Mouse (Mus musculus): Measurements from ENCODE around the gene Cdkal1. TPM values are rescaled to one million over a fixed set of nuclear protein-coding genes. Genes with fewer than 3 reads are reported as not detected.

The Cdkal1 gene
- polyA plus RNA-seq, 1 experiment: 1.2 TPM

DNA sequence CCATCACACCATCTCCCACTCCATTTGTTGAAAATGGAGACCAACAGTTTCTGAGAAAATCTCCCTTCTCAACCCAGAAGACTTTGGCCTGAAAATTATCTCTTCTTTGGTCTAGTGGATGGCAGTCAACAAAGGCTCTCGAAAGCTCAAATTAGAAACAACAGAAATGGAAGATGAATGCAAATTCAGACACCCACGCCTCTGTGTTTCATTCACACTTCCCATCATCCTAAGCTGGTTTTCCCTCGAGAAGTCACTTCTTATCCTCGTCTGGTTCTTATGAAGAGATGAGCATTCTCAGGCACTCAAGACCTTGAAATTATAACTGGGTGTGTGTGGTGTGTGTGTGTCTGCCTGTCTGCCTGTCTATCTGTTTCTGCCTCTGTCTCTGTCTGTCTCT, 621.0 kb downstream of the Cdkal1 start:
- no peak overlapping the region for H3K27ac ChIP-seq (ENCODE audit: insufficient read depth, low read length)
- TF ChIP-seq CTCF (IDR thresholded peaks at IDR 0.05; ENCODE audit: extremely low read depth, insufficient read depth, insufficient read length, insufficient replicate concordance): no peak
- TF ChIP-seq POLR2A (IDR thresholded peaks at IDR 0.05; ENCODE audit: low read depth, low read length): no peak
- no peaks in the 10 kb centered on the region for H3K27me3 ChIP-seq (ENCODE audit: control insufficient read depth, insufficient read depth, low read length)
- H3K4me3 ChIP-seq (ENCODE audit: extremely low read depth, insufficient read depth, insufficient read length): no peak overlapping the region
- H3K4me1 ChIP-seq (ENCODE audit: control insufficient read depth, insufficient read depth, insufficient read length): no peaks in the 10 kb centered on the region
- WGBS: 79% methylated on average over 4 of the region's 4 CpGs
- DNase-seq (ENCODE audit: low read depth in 1 of 2, low spot score in 2 of 2): no peak
- no peaks in the 10 kb centered on the region for H3K36me3 ChIP-seq (ENCODE audit: control insufficient read depth, insufficient read depth, low read length)

GRCm38 (mm10) chr13:29233970-29234369, 621.5 kb downstream of the Cdkal1 start:
- TF ChIP-seq CTCF (IDR thresholded peaks at IDR 0.05; ENCODE audit: extremely low read depth, insufficient read depth, insufficient read length, insufficient replicate concordance): no peak
- TF ChIP-seq POLR2A (IDR thresholded peaks at IDR 0.05; ENCODE audit: low read depth, low read length): no peak
- Histone ChIP-seq H3K36me3 (ENCODE audit: control insufficient read depth, insufficient read depth, low read length) (no peaks in the 10 kb centered on the region), H3K27me3 (ENCODE audit: control insufficient read depth, insufficient read depth, low read length) (no peaks in the 10 kb centered on the region), H3K4me3 (ENCODE audit: extremely low read depth, insufficient read depth, insufficient read length) (no peak overlapping the region), H3K4me1 (ENCODE audit: control insufficient read depth, insufficient read depth, insufficient read length) (no peaks in the 10 kb centered on the region), H3K27ac (ENCODE audit: insufficient read depth, low read length) (no peak overlapping the region)
- WGBS: 93% methylated on average over 11 of the region's 11 CpGs
- DNase-seq (ENCODE audit: low read depth in 1 of 2, low spot score in 2 of 2): no peak

DNA sequence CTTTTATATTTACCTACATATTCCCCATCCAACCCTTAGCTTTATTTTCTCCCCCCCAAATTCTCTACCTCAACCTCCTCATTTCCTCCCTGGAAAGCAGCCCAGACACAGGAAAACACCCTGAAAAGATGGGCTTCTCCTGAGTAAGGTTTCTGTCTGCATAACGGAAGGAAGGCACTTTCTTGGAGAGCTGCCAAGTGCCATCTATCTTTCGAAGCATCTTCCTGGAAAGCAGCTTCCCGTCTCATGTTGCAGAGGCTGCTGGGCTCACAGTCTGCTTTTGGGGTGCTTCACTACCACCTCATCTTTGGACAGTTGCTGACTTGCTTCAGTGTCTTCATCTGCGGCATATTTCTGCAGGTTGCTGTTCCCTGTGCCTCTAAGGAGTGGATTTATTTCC, 622.8 kb downstream of the Cdkal1 start:
- TF ChIP-seq POLR2A (IDR thresholded peaks at IDR 0.05; ENCODE audit: low read depth, low read length): no peak
- TF ChIP-seq CTCF (IDR thresholded peaks at IDR 0.05; ENCODE audit: extremely low read depth, insufficient read depth, insufficient read length, insufficient replicate concordance): no peak
- no peaks in the 10 kb centered on the region for H3K4me1 ChIP-seq (ENCODE audit: control insufficient read depth, insufficient read depth, insufficient read length)
- no peaks in the 10 kb centered on the region for H3K36me3 ChIP-seq (ENCODE audit: control insufficient read depth, insufficient read depth, low read length)
- DNase-seq (ENCODE audit: low read depth in 1 of 2, low spot score in 2 of 2): no peak
- WGBS: 29% methylated on average over 4 of the region's 4 CpGs
- H3K27ac ChIP-seq (ENCODE audit: insufficient read depth, low read length): no peak overlapping the region
- H3K4me3 ChIP-seq (ENCODE audit: extremely low read depth, insufficient read depth, insufficient read length): no peak overlapping the region
- H3K27me3 ChIP-seq (ENCODE audit: control insufficient read depth, insufficient read depth, low read length): no peaks in the 10 kb centered on the region

DNA sequence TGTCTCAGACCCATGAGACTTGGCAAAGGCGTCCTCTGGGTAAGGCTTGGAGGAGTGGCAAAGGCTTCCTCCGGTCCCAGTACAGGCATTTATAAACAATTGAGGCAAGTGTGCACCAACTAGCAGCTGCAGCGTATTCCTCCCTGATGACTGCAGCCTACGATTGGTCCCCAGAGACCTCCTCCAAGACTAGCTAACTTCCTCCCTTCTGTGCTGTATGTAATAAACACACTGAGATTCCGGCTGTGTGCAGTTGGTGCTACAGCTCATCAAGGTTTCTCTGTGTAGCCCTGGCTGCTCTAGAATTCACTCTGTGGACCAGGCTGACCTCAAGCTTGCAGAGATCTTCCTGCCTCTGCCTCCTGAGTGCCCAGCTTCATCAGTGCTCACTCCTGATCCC, 630.7 kb downstream of the Cdkal1 start:
- H3K36me3 ChIP-seq (ENCODE audit: control insufficient read depth, insufficient read depth, low read length): no peaks in the 10 kb centered on the region
- H3K4me1 ChIP-seq (ENCODE audit: control insufficient read depth, insufficient read depth, insufficient read length): no peaks in the 10 kb centered on the region; the same call in 1 of the 2 replicates
- no peak for DNase-seq (ENCODE audit: low read depth in 1 of 2, low spot score in 2 of 2)
- no peak overlapping the region for H3K27ac ChIP-seq (ENCODE audit: insufficient read depth, low read length)
- 50% methylated on average over 5 of the region's 5 CpGs for WGBS
- H3K27me3 ChIP-seq (ENCODE audit: control insufficient read depth, insufficient read depth, low read length): no peaks in the 10 kb centered on the region
- TF ChIP-seq POLR2A (IDR thresholded peaks at IDR 0.05; ENCODE audit: low read depth, low read length) (no peak), CTCF (IDR thresholded peaks at IDR 0.05; ENCODE audit: extremely low read depth, insufficient read depth, insufficient read length, insufficient replicate concordance) (no peak)
- H3K4me3 ChIP-seq (ENCODE audit: extremely low read depth, insufficient read depth, insufficient read length): no peak overlapping the region

DNA sequence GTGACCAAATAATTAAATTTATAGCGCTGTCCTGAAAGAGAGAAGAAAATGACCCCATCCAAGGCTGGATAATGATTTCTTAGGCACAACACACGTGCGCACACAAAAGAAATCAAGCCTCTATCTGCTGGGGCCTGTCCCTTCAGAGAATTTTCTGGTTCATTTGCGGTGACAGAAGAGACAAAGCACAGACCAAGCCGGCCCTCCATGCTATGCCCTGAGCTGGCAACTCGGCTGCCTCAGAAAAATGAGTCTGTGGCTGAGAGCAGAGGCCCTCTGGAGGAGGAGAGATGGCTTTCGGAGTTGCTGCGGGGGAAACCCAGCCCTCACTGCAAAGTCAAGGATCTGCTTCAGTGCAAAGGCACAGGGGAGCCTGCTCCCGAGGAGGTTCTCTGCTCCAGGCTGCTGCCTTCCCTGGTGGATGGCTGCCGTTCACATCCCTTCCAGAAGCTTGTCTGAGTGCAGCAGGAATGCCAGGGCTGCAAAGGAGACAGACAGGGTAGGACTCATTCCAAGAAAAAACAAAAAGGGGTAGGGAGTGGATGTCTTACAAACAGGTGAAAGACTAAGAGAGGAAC, 633.1 kb downstream of the Cdkal1 start:
- Histone ChIP-seq H3K27ac (ENCODE audit: insufficient read depth, low read length) (no peak overlapping the region), H3K27me3 (ENCODE audit: control insufficient read depth, insufficient read depth, low read length) (no peaks in the 10 kb centered on the region), H3K4me1 (ENCODE audit: control insufficient read depth, insufficient read depth, insufficient read length) (no peaks in the 10 kb centered on the region; the same call in 1 of the 2 replicates), H3K36me3 (ENCODE audit: control insufficient read depth, insufficient read depth, low read length) (no peaks in the 10 kb centered on the region), H3K4me3 (ENCODE audit: extremely low read depth, insufficient read depth, insufficient read length) (no peak overlapping the region)
- TF ChIP-seq CTCF (IDR thresholded peaks at IDR 0.05; ENCODE audit: extremely low read depth, insufficient read depth, insufficient read length, insufficient replicate concordance): no peak
- no peak for DNase-seq (ENCODE audit: low read depth in 1 of 2, low spot score in 2 of 2)
- WGBS: 77% methylated on average over 10 of the region's 10 CpGs

- Histone ChIP-seq H3K4me1 (ENCODE audit: control insufficient read depth, insufficient read depth, insufficient read length) (no peaks in the 10 kb centered on the region; the same call in 1 of the 2 replicates), H3K36me3 (ENCODE audit: control insufficient read depth, insufficient read depth, low read length) (no peaks in the 10 kb centered on the region), H3K27ac (ENCODE audit: insufficient read depth, low read length) (no peak overlapping the region), H3K27me3 (ENCODE audit: control insufficient read depth, insufficient read depth, low read length) (no peaks in the 10 kb centered on the region), H3K4me3 (ENCODE audit: extremely low read depth, insufficient read depth, insufficient read length) (no peak overlapping the region)
- 86% methylated on average over 5 of the region's 5 CpGs for WGBS
- no peak for TF ChIP-seq POLR2A (IDR thresholded peaks at IDR 0.05; ENCODE audit: low read depth, low read length)
- no peak for TF ChIP-seq CTCF (IDR thresholded peaks at IDR 0.05; ENCODE audit: extremely low read depth, insufficient read depth, insufficient read length, insufficient replicate concordance)
- no peak for DNase-seq (ENCODE audit: low read depth in 1 of 2, low spot score in 2 of 2)
Measured at GRCm38 (mm10) chr13:29221646-29222045, 633.8 kb downstream of the Cdkal1 start.

GRCm38 (mm10) chr13:29218594-29219230, 636.8 kb downstream of the Cdkal1 start:
- Histone ChIP-seq H3K27ac (ENCODE audit: insufficient read depth, low read length) (no peak overlapping the region), H3K36me3 (ENCODE audit: control insufficient read depth, insufficient read depth, low read length) (no peaks in the 10 kb centered on the region), H3K27me3 (ENCODE audit: control insufficient read depth, insufficient read depth, low read length) (no peaks in the 10 kb centered on the region), H3K4me1 (ENCODE audit: control insufficient read depth, insufficient read depth, insufficient read length) (no peaks in the 10 kb centered on the region), H3K4me3 (ENCODE audit: extremely low read depth, insufficient read depth, insufficient read length) (no peak overlapping the region)
- TF ChIP-seq POLR2A (IDR thresholded peaks at IDR 0.05; ENCODE audit: low read depth, low read length) (no peak), CTCF (IDR thresholded peaks at IDR 0.05; ENCODE audit: extremely low read depth, insufficient read depth, insufficient read length, insufficient replicate concordance) (no peak)
- DNase-seq (ENCODE audit: low read depth in 1 of 2, low spot score in 2 of 2): no peak
